Mouse (Mus musculus) T-helper 1 cell (primary cell): ENCODE data around the gene Rxfp2.

ENCODE experiments used
- in situ Hi-C: fragments of 300-600 bp; cut with MboI, MseI; formaldehyde crosslinking; loops from one replicate; pipeline ENCODE4 v1.15.1; 2025; ENCODE audit warnings: high pct_unique_total_duplicates

The Rxfp2 gene

DNA sequence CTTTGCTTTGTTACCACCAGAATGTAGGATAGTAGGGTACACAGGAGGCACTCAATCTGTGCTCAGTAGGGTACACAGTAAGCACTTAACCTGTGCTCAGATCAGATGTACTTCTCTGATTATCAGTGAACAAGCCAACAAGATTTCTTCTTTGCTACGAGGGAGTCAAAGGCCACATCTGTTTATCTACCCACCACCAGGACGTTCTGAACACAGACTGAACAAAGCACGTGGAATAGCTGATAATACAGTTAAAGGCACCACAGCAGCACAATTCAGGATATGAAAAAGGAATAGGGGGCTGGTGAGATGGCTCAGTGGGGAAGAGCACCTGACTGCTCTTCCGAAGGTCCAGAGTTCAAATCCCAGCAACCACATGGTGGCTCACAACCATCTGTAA, 18.4 kb downstream of the Rxfp2 start:
- in situ Hi-C loops: no loop called here

DNA sequence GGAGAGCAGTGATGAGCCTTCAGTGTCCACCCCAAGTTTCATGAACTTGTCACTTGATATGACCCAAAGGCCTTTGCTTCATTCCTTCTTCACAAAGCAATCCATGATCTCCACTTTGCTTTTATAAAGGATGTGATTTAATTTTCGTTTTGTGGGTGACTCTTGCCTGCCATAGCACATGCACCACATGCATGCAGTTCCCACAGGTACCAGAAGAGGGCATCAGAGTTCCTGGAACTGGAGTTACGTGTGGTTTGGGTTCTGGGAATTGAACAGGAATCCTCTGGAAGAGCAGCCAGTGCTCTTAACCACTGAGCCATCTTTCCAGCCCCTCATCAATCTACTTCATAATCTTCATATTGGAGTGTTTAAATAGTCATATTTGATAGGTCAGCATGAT, 26.1 kb downstream of the Rxfp2 start:
- in situ Hi-C loops: no loop called here

DNA sequence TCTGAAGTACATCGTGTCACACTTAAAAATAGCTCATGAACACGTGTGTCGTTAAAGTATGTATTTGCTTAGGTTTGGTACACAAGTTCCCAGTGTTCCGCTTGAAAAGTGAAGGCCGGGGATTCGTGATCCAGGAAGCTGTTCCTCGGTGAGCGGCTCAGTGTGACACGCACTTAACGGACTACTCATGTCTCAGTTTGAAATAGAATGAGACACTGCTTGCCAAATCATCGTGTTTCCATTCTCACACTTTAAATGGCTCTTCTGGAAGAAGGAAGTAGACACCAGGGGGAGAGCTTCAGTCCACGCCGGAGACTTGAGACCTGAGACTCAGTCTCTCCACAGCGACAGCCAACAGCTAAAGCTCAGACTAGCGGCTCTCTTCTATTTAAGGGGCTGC, 28.0 kb downstream of the Rxfp2 start:
- in situ Hi-C loops: no loop called here

DNA sequence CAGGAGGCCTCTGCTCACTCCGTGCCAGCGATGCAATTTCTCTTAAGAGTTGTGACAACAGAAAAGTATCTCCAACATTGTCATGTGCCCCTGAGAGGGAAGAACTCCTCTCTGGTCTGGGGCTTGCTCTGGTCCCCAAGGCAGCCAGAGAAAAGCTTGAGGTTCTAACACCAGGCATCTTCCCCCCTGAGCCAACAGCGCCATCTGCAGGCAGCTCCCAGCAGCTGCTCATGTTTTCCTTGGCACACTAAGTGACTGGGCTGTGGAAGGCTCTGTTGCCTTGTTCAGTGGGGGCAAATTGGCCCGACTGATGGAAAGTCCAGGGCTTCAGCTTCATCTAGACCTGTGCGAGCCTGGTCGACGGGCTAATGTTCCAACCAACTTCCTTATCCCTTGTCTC, 31.5 kb downstream of the Rxfp2 start:
- in situ Hi-C loops: no loop called here

DNA sequence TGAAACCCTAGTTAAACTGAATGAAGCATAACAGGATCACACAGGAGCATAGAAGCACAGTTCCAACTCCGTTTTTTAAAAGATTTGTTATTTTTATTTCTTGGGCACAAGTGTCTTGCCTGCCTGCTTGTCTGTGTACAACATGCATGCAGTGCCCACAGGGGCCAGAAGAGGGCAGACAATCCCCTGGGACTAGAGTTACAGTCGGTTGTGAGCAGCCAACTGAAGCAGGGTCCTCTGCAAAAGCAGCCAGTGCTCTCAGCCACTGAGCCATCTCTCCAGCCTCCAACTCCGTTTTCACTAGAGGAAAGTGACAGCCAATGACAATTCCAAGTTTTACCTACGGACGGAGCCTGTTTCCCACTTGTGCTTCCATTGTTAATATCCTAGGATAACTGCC, 33.4 kb downstream of the Rxfp2 start:
- in situ Hi-C loops: no loop called here

DNA sequence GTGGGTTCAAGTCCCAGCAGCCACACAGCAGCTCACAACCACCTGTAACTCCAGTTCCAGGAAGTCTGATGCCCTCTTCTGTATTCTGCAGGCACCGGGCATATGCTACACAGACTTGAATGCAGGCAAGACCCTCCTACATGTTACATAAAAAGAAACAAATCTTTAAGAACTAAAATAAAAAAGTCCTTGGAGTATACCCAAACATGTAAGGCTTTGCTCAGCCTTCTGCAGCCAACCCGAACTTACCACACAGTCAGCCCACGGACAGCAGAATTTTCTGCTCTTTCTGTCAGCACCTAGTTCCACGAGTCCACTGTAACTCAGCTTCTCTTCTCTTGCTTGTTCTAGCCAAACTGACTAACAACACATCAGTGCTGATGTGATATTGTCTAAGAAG, 34.8 kb downstream of the Rxfp2 start:
- in situ Hi-C loops: no loop called here

DNA sequence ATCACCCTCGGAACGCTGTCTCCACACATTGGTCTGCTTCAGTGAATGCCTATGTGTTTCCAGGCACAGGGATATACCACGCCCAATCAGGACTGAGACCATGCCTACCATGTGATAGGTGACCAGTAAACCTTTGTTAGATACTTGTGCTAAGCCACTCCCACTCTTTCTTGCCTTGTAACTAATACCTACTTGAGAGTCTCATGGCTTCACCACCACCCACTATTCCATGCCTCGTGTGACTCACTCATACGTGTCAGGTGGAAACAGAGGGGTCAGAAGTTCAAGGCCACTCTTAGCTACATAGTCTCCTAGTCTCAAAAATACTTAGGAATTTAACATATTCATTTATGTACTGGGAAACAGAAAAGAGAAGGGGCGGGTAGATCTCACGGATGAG, 35.5 kb downstream of the Rxfp2 start:
- in situ Hi-C loops: no loop called here

DNA sequence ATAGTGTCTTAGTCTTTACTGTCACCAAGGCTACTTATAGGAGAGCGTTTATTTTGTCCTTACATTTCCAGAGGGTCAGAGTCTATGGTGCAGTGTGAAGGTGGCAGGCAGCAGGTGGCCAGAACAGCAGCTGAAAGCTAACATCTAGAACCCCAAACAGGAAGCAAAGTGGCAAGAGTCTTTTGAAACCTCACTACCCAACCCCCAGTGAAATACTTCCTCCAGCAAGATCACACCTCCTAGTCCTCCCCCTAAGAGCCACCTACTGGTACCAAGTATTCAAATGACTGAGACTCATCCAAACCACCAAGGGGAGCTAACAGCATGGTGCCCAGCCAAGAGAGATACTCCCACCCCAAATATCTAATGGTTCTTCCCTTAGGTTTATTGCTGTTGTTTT, 36.8 kb downstream of the Rxfp2 start:
- in situ Hi-C loops: no loop called here

DNA sequence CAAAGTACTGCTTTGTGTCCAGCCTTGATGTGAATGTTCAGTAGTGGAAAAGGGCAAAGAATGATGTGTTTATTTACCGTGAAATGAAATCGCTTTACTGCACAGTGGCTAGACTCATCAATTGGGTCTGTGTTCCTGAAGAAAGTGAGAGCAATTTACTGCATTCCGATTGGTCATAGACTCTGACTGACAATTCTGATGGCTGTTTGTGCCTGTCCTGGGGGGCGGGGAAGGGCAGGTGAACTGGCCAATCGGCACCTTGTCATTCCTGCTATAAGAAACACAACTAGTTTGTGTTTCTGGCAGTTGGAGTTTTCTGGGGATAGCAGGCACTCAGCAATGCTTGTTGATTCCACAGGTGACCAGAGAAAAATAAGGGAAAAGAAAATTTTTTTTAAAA, 37.6 kb downstream of the Rxfp2 start:
- in situ Hi-C loops: no loop called here

DNA sequence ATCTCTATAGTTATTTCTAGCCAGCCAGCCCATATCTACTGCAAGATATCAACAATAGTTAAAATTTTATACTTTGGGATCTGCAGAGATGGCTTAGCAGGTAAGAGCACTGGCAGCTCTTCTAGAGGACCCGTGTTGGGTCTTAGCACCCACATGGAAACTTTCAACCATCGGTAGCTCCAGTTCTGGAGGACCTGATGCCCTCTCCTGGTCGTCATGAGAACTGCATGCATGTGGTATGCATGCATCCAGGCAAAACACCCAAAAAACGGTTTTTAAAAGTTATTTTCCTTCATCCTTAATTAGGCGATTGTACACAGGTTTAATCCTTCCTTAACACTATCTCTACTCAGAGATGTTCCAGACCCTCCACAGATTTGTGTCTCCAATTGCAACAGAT, 40.4 kb downstream of the Rxfp2 start:
- in situ Hi-C loops: no loop called here

DNA sequence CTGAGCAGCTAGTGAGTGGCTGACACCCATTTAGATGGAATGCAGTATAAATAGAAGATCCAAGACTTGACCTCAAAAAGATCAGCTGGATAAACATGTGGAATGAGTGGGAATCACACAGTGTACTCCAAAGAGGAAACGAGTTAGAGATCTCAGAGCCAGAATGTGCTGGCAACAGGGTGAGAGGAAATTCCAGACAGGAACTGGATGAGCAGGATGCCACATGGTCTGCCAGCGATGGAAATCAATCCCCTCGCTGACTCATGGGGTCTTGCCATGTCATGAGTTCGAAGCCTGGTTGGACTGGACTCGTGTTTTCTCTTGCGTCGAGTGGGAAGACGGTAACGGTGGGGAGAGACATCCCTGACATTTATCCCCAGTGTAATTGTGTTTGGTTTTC, 41.0 kb downstream of the Rxfp2 start:
- in situ Hi-C loops: no loop called here

DNA sequence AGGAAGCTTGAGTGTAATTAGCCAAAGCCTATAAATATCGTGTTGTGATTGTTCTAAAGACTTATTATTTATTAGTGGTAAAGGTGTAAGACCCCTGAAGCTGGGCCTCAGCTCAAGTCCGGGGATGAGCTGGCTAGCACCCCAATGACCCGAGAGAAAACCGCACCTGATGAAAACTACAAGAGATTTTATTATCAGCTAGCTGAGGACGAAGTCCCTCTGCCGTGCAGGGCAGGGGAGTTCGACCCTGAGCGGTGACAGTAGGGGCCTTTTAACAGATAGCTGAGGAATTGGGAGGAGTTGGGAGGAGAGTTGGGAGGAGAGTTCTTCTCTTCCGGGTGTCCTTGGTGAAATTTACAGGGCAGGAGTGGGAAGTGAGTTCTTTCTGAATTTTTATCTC, 42.6 kb downstream of the Rxfp2 start:
- in situ Hi-C loops: no loop called here

DNA sequence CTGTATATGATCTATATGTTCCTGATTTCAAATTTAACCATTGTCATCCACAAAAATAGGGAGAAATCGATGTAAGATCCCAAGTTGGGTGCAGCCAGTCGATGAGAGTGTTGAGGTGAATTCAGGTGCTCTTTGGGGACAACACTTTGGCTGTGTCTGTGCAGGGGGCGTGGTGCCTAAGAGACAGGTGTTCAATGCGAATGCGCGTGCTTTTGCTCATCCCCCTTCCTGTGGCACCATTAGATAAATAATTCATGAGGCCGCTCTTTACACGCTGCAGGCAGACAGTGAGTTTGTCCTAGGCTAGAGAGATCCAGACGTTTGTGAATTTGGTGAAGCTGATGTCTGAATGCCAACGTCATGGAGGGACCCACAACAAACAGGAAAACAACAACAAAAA, 45.8 kb downstream of the Rxfp2 start:
- in situ Hi-C loops: no loop called here

DNA sequence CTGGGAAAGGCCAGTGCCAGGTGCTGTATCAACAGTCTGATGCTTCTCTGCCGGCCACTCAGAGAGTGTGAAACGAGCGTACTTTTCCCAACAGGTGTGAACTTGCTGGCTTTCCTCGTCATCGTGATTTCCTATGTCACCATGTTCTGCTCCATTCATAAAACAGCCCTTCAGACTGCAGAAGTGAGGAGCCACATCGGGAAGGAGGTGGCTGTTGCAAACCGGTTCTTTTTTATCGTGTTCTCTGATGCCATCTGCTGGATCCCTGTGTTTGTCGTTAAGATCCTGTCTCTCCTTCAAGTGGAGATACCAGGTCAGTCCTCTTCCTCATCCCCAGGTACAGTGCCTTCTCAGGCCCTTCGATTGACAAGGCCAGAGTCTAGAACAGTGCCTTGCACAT, 51.6 kb downstream of the Rxfp2 start:
- in situ Hi-C loops: no loop called here

DNA sequence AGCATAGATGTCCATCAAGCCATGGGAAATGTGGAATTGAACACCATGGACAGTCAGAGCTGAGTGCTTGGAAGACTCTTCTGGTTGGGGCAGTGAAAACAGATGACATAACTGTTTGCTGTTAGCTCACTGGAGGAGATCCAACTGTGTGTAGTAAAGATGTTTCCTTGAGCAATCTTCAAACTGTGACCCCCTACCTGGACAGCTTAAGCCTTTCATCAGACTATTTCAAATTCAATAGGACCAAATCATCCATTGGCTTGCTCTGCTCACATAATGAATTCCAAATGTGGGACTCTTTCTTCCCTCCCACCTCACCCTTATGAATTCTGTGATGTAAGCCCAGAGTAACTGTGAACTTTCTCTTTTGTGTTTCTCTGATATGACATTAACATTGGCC, 53.3 kb downstream of the Rxfp2 start:
- in situ Hi-C loops: no loop called here

DNA sequence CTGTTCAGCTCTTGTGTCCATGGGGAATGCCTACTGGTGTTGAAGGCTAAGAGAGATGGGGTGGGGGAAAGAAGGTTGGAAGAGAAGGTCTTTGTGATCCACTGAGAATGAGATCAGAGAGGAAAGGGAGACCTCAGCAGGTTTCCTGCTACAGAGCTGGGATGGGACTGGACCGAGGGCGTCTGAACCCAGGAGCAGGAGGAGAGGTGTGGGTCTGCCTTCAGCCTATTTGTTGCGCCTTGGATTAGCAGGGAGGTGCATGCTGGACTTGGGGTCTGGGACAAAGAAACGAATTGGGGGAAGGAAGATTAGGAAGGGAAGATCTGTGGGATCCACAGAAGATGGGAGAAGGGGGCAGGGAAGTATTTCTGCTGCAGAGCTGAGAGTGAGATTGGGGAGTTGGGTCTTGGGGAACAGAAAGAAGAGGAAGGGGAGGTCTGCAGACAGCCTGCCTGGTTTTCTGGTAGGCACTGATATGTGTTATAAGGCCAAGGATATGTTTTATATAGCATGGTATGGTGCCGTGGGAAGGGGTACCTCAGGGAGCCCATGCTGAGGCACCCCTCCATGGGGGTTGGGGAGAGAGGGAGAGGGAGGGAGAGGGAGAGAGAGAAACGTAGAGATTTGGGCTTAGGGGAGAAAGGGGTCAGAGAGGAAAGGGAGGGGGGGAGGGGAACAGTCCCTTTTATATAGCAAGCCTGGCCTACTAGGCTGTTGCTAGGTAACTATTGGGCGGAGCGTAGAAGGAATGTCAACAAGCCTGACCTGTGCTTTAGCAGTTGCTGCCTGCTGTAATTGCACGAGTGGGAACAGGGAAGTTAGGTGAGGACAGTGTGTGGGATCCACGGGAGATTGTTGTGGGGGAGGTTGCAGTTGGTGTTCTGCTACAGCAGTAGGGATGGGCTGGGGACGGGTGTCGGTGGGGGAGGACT, 61.7 kb downstream of the Rxfp2 start:
- in situ Hi-C loops: no loop called here

DNA sequence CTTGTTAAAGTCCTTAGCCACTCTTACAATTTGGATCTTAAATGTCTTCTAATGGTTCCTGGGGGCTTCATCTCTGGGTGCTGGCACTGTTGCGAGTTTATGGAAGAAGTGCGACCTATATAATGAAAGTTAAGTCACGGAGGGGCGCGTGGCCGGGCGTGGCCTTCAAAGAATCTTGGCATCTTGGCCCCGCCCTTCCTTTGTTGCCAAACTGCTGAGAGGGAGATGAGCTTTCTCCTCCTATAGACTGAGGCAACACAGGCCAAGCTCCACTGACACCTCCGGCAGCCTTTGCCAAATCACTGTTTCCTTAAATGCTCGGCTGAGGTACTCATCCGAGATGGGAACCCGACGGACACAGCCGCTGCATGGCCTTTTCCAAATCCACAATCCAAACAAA, 64.2 kb downstream of the Rxfp2 start:
- in situ Hi-C loops: no loop called here

DNA sequence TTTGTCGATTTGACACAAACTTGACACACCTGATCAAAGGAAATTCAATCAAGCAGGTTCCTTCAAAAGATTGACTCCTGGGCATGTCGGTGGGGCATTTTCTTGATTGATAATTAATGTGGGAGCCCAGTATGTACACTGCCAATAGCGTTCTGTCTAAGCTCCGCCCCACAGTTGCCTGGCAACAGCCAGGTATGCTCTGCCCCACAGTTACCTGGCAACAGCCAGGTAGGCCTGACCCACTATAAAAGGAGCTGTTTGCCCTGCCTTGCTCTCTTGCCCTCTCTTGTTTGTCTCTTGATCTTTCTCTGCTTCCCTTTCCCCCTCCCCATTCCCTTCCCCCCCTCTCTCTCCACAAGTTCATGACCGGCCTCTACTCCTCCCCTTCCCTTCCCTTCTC, 64.7 kb downstream of the Rxfp2 start:
- in situ Hi-C loops: no loop called here

DNA sequence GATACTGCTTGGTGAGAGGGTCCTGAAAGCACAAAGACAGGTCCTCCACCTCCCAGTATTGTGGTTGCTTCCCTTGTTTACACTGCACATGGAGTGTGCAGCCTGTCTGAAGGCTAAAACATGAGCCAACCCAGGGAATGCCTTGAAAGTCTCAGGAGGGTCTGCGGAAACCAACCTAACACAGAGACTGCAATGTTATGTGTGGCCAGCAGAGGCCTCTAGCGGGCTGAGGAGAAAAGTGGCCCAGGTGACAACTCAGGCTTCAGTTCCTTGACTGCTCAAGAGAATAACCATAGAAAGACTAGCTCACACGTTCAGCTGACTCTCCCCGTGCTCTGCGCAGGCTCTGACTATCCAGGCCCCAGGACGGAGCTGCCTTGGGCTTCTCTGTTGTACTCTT, 79.1 kb downstream of the Rxfp2 start:
- in situ Hi-C loops: no loop called here

DNA sequence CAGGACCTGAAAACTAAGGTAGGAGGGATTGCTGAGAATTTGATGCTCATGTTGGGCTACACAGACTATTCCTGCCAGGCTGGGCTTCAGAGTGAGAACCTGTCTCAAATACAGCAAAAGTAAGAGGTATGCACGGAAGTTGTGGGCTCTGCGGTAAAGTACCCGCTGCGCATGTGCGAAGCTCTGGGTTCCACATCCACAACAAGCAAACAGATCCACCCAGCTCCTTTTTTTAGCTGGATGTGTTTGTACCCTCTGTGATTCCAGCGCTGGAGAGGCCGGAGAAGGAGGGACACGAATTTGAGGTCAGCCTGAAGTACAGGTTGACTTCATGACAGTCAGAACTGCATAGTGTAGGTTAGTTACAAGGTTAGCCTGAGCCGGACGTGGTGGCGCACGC, 80.3 kb downstream of the Rxfp2 start:
- in situ Hi-C loops: no loop called here

DNA sequence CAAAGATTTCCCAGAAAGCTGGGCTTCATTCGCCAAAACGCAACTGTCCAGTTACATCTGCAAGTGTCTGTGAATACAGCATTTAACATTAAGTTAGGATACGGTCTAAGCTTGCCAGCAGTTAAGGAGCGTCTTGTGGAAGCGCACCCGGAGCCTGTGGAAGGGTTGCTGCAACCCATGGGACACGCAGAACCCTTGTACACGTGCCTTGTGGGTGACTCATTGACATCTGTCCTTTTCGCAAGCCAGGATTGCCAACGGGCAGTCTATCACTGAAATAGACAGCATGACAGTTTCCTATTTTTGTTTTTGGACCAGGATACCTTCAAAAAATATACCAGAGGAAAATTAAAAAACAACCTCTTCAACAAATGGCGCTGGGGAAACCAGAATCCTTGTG, 83.3 kb downstream of the Rxfp2 start:
- in situ Hi-C loops: loop anchor here (10.0 to 25.0 kb wide), 2 partner anchors 657 to 1086 kb away; no protein-coding TSS in a partner anchor

DNA sequence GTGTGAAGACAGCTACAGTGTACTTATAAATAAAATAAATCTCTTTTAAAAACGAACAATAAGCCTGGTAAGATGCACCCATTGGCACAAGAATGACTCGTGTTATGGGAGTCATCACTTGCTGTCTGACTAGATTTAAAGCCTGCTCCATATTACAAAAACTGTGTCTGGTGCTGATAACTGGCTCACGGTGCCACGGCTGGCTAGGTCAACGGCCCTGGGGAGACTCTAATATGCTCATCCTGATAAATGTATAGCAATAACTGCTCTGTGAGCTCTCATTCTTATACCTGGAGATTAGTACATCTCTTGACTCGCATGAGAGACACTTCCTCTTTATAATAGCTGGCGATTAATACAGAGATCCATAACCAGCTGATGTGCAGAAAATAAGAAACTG, 87.9 kb downstream of the Rxfp2 start:
- in situ Hi-C loops: loop anchor here (10.0 to 25.0 kb wide), 2 partner anchors 662 to 1081 kb away; no protein-coding TSS in a partner anchor

DNA sequence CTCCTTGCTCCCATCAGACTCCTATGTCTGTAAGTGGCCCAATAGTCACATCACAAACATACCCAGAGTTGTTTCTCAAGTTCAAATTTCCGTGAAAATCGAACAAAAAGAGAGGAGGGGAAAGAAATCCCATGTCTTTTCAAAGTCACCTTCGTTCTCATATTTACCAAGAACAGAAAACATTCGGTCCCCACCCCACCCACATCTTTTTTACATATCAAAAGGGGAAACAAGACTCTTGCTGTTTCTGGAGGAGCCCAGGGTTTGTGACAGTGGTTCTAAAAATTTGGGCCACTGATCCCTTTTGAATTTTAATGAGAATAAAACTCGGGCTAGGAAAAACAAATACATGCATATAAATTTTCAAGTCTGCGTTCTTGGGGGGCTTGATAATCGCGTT, 92.8 kb downstream of the Rxfp2 start:
- in situ Hi-C loops: loop anchor here (25.0 kb wide), 1 partner anchor 1076 kb away; no protein-coding TSS in a partner anchor

DNA sequence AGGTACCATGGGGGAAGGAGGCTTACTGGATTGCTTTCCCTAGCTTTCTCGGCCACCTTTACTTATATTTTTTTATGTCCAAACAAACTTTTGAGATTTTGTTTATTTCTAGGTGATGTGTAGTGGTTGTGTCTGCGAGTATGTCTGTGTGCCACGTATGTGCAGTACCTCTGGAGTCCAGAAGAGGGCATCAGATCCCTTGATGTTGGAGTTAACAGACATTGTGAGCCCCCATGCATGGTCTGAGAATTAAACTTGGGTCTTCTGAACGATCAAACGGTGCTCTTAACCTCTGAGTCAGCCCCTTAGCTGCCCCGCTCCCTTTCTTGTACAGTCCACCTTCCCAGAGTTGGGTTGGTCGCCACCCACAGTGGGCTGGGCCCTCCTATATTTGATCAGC, 95.5 kb downstream of the Rxfp2 start:
- in situ Hi-C loops: loop anchor here (25.0 kb wide), 1 partner anchor 1073 kb away; no protein-coding TSS in a partner anchor
